Mouse (Mus musculus): ENCODE measurements around the gene Tmem97. TPM values are rescaled to one million over a fixed set of nuclear protein-coding genes. Genes with fewer than 3 reads are reported as not detected.

Gene Tmem97
- total and polyA plus RNA-seq, 3 experiments: 166 to 215 (median 207) TPM

GRCm38 (mm10) chr11:78500623-78501202, 49.9 kb downstream of the Tmem97 start:
- no peak for TF ChIP-seq MEF2A (IDR thresholded peaks at IDR 0.05; ENCODE audit: extremely low read depth, insufficient replicate concordance, low read depth, low read length, poor library complexity, severe bottlenecking)
- TF ChIP-seq USF1 (IDR thresholded peaks at IDR 0.05; ENCODE audit: low read depth, low read length): no peak
- TF ChIP-seq RCOR1 (IDR thresholded peaks at IDR 0.05; ENCODE audit: low read depth, low read length): no peak
- no peak for TF ChIP-seq TBP (IDR thresholded peaks at IDR 0.05; ENCODE audit: low read depth, low read length)
- no peak for TF ChIP-seq USF2 (IDR thresholded peaks at IDR 0.05; ENCODE audit: borderline replicate concordance in 1 of 2, insufficient read depth in 1 of 2, low read depth in 1 of 2, low read length in 2 of 2)
- no peak for TF ChIP-seq MAFK (IDR thresholded peaks at IDR 0.05; ENCODE audit: borderline replicate concordance, low read depth, low read length)
- no peak for TF ChIP-seq SIN3A (IDR thresholded peaks at IDR 0.05; ENCODE audit: low read length)
- TF ChIP-seq JUND (IDR thresholded peaks at IDR 0.05; ENCODE audit: low read depth, low read length): no peak
- no peak for TF ChIP-seq ELF1 (IDR thresholded peaks at IDR 0.05; ENCODE audit: low read depth, low read length)
- no peak for TF ChIP-seq KAT2A (conservative IDR thresholded peaks at IDR 0.05; ENCODE audit: low read depth, low read length)
- TF ChIP-seq ETS1 (IDR thresholded peaks at IDR 0.05; ENCODE audit: low read depth, low read length): no peak
- no peak for TF ChIP-seq EP300 (IDR thresholded peaks at IDR 0.05; ENCODE audit: low read depth in 1 of 2, low read length in 2 of 2)
- TF ChIP-seq BHLHE40 (IDR thresholded peaks at IDR 0.05; ENCODE audit: borderline replicate concordance, low read depth, low read length): no peak
- no peak overlapping the region for H3K4me3 ChIP-seq (ENCODE audit: control insufficient read depth in 1 of 2, insufficient read depth in 1 of 2, low read depth in 2 of 2, low read length in 2 of 2)
- no peaks in the 10 kb centered on the region for H3K9me3 ChIP-seq (replicated peaks; ENCODE audit: insufficient read depth, low read length)
- DNase-seq (ENCODE audit: low read depth, low spot score): no peak
- H3K27ac ChIP-seq (ENCODE audit: control insufficient read depth, low read depth, low read length): no peak overlapping the region
- H3K27me3 ChIP-seq (ENCODE audit: control insufficient read depth in 1 of 2, insufficient read depth in 2 of 2, low read length in 2 of 2): no peaks in the 10 kb centered on the region; a peak in 1 of 4 replicates
- H3K4me1 ChIP-seq (ENCODE audit: control insufficient read depth in 1 of 2, insufficient read depth in 2 of 2, low read length in 2 of 2): peaks cover 0 to 26% of the 10 kb centered on the region in 2 experiments; a peak in 3 of 4 replicates
- H3K36me3 ChIP-seq (ENCODE audit: control insufficient read depth in 1 of 2, insufficient read depth in 2 of 2, low read length in 2 of 2): peaks cover 0 to 7% of the 10 kb centered on the region in 2 experiments; a peak in 1 of 4 replicates
- H3K9ac ChIP-seq (ENCODE audit: control insufficient read depth, low read depth, low read length, poor library complexity, severe bottlenecking): no peak overlapping the region
- H3K79me2 ChIP-seq (ENCODE audit: control insufficient read depth, insufficient read depth, low read length, poor library complexity): no peaks in the 10 kb centered on the region

GRCm38 (mm10) chr11:78499543-78499942, 51.0 kb downstream of the Tmem97 start:
- H3K79me2 ChIP-seq (ENCODE audit: control insufficient read depth, insufficient read depth, low read length, poor library complexity): no peaks in the 10 kb centered on the region
- no peaks in the 10 kb centered on the region; a peak in 3 of 4 replicates for H3K27me3 ChIP-seq (ENCODE audit: control insufficient read depth in 1 of 2, insufficient read depth in 2 of 2, low read length in 2 of 2)
- H3K27ac ChIP-seq (ENCODE audit: control insufficient read depth, low read depth, low read length): no peak overlapping the region
- no peaks in the 10 kb centered on the region for H3K9me3 ChIP-seq (replicated peaks; ENCODE audit: insufficient read depth, low read length)
- no peak overlapping the region for H3K9ac ChIP-seq (ENCODE audit: control insufficient read depth, low read depth, low read length, poor library complexity, severe bottlenecking)
- peaks cover 0 to 7% of the 10 kb centered on the region in 2 experiments; a peak in 1 of 4 replicates for H3K36me3 ChIP-seq (ENCODE audit: control insufficient read depth in 1 of 2, insufficient read depth in 2 of 2, low read length in 2 of 2)
- peaks cover 0 to 26% of the 10 kb centered on the region in 2 experiments; a peak in 3 of 4 replicates for H3K4me1 ChIP-seq (ENCODE audit: control insufficient read depth in 1 of 2, insufficient read depth in 2 of 2, low read length in 2 of 2)
- no peak overlapping the region for H3K4me3 ChIP-seq (ENCODE audit: control insufficient read depth in 1 of 2, insufficient read depth in 1 of 2, low read depth in 2 of 2, low read length in 2 of 2)
- no peak for TF ChIP-seq UBTF (IDR thresholded peaks at IDR 0.05; ENCODE audit: borderline replicate concordance, insufficient read depth, low read depth, low read length)
- no peak for TF ChIP-seq ZNF384 (IDR thresholded peaks at IDR 0.05; ENCODE audit: low read depth, low read length)
- no peak for TF ChIP-seq MAZ (IDR thresholded peaks at IDR 0.05; ENCODE audit: low read depth, low read length)
- no peak for TF ChIP-seq KAT2A (conservative IDR thresholded peaks at IDR 0.05; ENCODE audit: low read depth, low read length)
- TF ChIP-seq ETS1 (IDR thresholded peaks at IDR 0.05; ENCODE audit: low read depth, low read length): no peak
- no peak for TF ChIP-seq POLR2AphosphoS2 (IDR thresholded peaks at IDR 0.05; ENCODE audit: low read length)
- no peak for TF ChIP-seq RAD21 (IDR thresholded peaks at IDR 0.05; ENCODE audit: low read depth, low read length)
- DNase-seq (ENCODE audit: low read depth, low spot score): no peak

All from MEL (cell line).